Mouse (Mus musculus) midbrain, embryonic 14.5 days (tissue): ENCODE measurements around the gene Ddn. TPM values are rescaled to one million over a fixed set of nuclear protein-coding genes. Genes with fewer than 3 reads are reported as not detected.

Experiments
- ATAC-seq: fragments of 200-750 bp; cut with Nextera tagmentation; 2 replicates; pipeline ENCODE4 v1.8.0; 2017; ENCODE audit warnings: moderate number of reproducible peaks, moderate library complexity; ENCODE audit not compliant: low FRiP score, low TSS enrichment
- DNase-seq: peaks from one replicate; pipeline ENCODE4 v3.0.0-alpha.2; 2015
- H3K27ac ChIP-seq: fragments of 300-500 bp; sonication (generic); replicated peaks from 2 replicates; pipeline ENCODE4 v1.5.1; 2014; ENCODE audit warnings: mild to moderate bottlenecking, low read depth, low read length, moderate library complexity
- H3K27me3 ChIP-seq: fragments of 300-500 bp; sonication (generic); 2 replicates; pipeline ENCODE4 v1.6.1; 2014; ENCODE audit warnings: low read length, control low read depth, mixed read lengths; ENCODE audit not compliant: control insufficient read depth, insufficient read depth
- H3K36me3 ChIP-seq: fragments of 300-500 bp; sonication (generic); 2 replicates; pipeline ENCODE4 v1.6.1; 2014; ENCODE audit warnings: low read length, control low read depth; ENCODE audit not compliant: control insufficient read depth, insufficient read depth
- H3K4me1 ChIP-seq: fragments of 300-500 bp; sonication (generic); 2 replicates; pipeline ENCODE4 v1.6.1; 2014; ENCODE audit warnings: mild to moderate bottlenecking, antibody characterized with exemption, low read length, control low read depth; ENCODE audit not compliant: control insufficient read depth, insufficient read depth
- H3K4me2 ChIP-seq: fragments of 300-500 bp; sonication (generic); 2 replicates; pipeline ENCODE4 v1.6.1; 2014; ENCODE audit warnings: mild to moderate bottlenecking, low read length, moderate library complexity
- H3K4me3 ChIP-seq: fragments of 300-500 bp; sonication (generic); replicated peaks from 2 replicates; pipeline ENCODE4 v1.5.1; 2014; ENCODE audit warnings: low read depth, low read length
- H3K9ac ChIP-seq: fragments of 300-500 bp; sonication (generic); replicated peaks from 2 replicates; pipeline ENCODE4 v1.6.1; 2014; ENCODE audit warnings: mild to moderate bottlenecking, low read length, moderate library complexity
- H3K9me3 ChIP-seq: fragments of 300-500 bp; sonication (generic); 2 replicates; pipeline ENCODE4 v1.6.1; 2016; ENCODE audit warnings: low read length, control low read depth, mixed read lengths; ENCODE audit not compliant: control insufficient read depth
- WGBS: fragments of 180-500 bp; shearing (Covaris S2); extraction: QIAGEN DNeasy Blood & Tissue Kit; methylation state at CpG from one replicate; pipeline ENCODE4 v1.1.7; 2014; 5-methylcytosine and 5-hydroxymethylcytosine counted together
- polyA plus RNA-seq: library from polyadenylated mRNA; unstranded; fragments of >200 nt; fragmentation: Nextera tagmentation; extraction: Ambion mirVana; gene quantifications from 2 replicates; pipeline ENCODE4 v1.2.1, GENCODE M21; 2014

The Ddn gene
- polyA plus RNA-seq: 0.57 and 0.66 TPM in 2 replicates

DNA sequence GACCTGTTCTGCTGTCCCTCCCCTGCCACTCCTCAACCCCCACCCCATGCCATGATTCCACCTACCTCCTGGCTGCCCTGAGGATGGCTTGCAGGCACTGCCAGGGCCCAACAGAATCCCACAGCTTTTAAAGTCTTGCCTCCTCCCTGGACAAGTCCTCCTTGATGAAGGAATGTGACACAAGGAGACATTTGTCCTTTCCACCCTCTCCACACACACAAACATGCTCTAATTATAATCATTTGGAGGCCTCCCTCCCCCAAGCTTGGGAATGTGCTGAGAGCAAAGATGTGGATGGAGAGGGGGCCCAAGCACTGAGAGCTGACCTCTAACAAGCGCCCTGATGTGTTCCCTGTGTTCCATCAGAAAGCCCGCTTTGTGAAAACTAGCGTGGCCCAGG, at the start of gene Ddn:
TSS of gene Ddn (minus strand) at position 101 of the 400 bp plus-strand sequence.
- Histone ChIP-seq H3K27me3 (peaks cover 57% of the 10 kb centered on the region), H3K4me3 (peak within 1 kb of the TSS; percentile 44), H3K9ac (peak within 1 kb of the TSS; percentile 17; the same call in 1 of the 2 replicates), H3K9me3 (no peaks in the 10 kb centered on the region), H3K27ac (no peak within 1 kb of the TSS), H3K4me2 (peak within 1 kb of the TSS; percentile 72), H3K36me3 (peaks cover 21% of the 10 kb centered on the region), H3K4me1 (peaks cover 32% of the 10 kb centered on the region)
- WGBS: 63% methylated on average over 3 of the region's 3 CpGs
- DNase-seq: no peak
- ATAC-seq: no peak

- DNase-seq (no peak), ATAC-seq (no peak)
Measured at GRCm38 (mm10) chr15:98854214-98854613, 44.9 kb upstream of the Ddn start.

GRCm38 (mm10) chr15:98853161-98853937, 44.1 kb upstream of the Ddn start:
- no peak overlapping the region for H3K9ac ChIP-seq
- DNase-seq: no peak
- no peak overlapping the region for H3K4me2 ChIP-seq
- no peak for ATAC-seq
- WGBS: 94% methylated on average over 28 of the region's 28 CpGs
- peaks cover 100% of the 10 kb centered on the region for H3K36me3 ChIP-seq
- no peak overlapping the region for H3K4me3 ChIP-seq
- H3K4me1 ChIP-seq: no peaks in the 10 kb centered on the region
- H3K27ac ChIP-seq: no peak overlapping the region
- H3K27me3 ChIP-seq: no peaks in the 10 kb centered on the region
- H3K9me3 ChIP-seq: no peaks in the 10 kb centered on the region

More at GRCm38 (mm10) chr15:98854214-98854613, 44.9 kb upstream of the Ddn start:
- WGBS: 97% methylated on average over 16 of the region's 16 CpGs
- Histone ChIP-seq H3K4me2 (no peak overlapping the region), H3K4me3 (no peak overlapping the region), H3K27me3 (no peaks in the 10 kb centered on the region), H3K4me1 (no peaks in the 10 kb centered on the region), H3K9me3 (no peaks in the 10 kb centered on the region), H3K36me3 (peaks cover 100% of the 10 kb centered on the region), H3K27ac (no peak overlapping the region), H3K9ac (no peak overlapping the region)

- Histone ChIP-seq H3K9ac (no peak overlapping the region), H3K27ac (no peak overlapping the region), H3K4me1 (no peaks in the 10 kb centered on the region), H3K36me3 (peaks cover 100% of the 10 kb centered on the region), H3K4me2 (no peak overlapping the region), H3K27me3 (no peaks in the 10 kb centered on the region), H3K9me3 (no peaks in the 10 kb centered on the region), H3K4me3 (no peak overlapping the region)
- ATAC-seq (no peak), DNase-seq (no peak)
- WGBS: 91% methylated on average over 9 of the region's 9 CpGs
Measured at GRCm38 (mm10) chr15:98852733-98853132, 43.4 kb upstream of the Ddn start.

GRCm38 (mm10) chr15:98852071-98852470, 42.8 kb upstream of the Ddn start:
- ATAC-seq (no peak), DNase-seq (no peak)
- H3K4me2 ChIP-seq: no peak overlapping the region
- peaks cover 100% of the 10 kb centered on the region for H3K36me3 ChIP-seq
- H3K27ac ChIP-seq: no peak overlapping the region
- no peak overlapping the region for H3K9ac ChIP-seq
- 95% methylated on average over 9 of the region's 9 CpGs for WGBS
- H3K27me3 ChIP-seq: no peaks in the 10 kb centered on the region
- no peaks in the 10 kb centered on the region for H3K9me3 ChIP-seq
- H3K4me1 ChIP-seq: no peaks in the 10 kb centered on the region
- no peak overlapping the region for H3K4me3 ChIP-seq

GRCm38 (mm10) chr15:98851229-98851818, 42.0 kb upstream of the Ddn start:
- Histone ChIP-seq H3K4me2 (no peak overlapping the region), H3K9me3 (no peaks in the 10 kb centered on the region), H3K4me3 (no peak overlapping the region), H3K4me1 (no peaks in the 10 kb centered on the region), H3K27ac (no peak overlapping the region), H3K9ac (no peak overlapping the region), H3K36me3 (peaks cover 100% of the 10 kb centered on the region), H3K27me3 (no peaks in the 10 kb centered on the region)
- 94% methylated on average over 21 of the region's 21 CpGs for WGBS
- ATAC-seq: no peak
- DNase-seq: no peak

GRCm38 (mm10) chr15:98850668-98851067, 41.4 kb upstream of the Ddn start:
- no peaks in the 10 kb centered on the region for H3K4me1 ChIP-seq
- WGBS: 94% methylated on average over 14 of the region's 14 CpGs
- ATAC-seq: no peak
- no peak overlapping the region for H3K4me2 ChIP-seq
- H3K9ac ChIP-seq: no peak overlapping the region
- no peaks in the 10 kb centered on the region for H3K27me3 ChIP-seq
- H3K4me3 ChIP-seq: no peak overlapping the region
- peaks cover 100% of the 10 kb centered on the region for H3K36me3 ChIP-seq
- no peak for DNase-seq
- H3K9me3 ChIP-seq: no peaks in the 10 kb centered on the region
- H3K27ac ChIP-seq: no peak overlapping the region

DNA sequence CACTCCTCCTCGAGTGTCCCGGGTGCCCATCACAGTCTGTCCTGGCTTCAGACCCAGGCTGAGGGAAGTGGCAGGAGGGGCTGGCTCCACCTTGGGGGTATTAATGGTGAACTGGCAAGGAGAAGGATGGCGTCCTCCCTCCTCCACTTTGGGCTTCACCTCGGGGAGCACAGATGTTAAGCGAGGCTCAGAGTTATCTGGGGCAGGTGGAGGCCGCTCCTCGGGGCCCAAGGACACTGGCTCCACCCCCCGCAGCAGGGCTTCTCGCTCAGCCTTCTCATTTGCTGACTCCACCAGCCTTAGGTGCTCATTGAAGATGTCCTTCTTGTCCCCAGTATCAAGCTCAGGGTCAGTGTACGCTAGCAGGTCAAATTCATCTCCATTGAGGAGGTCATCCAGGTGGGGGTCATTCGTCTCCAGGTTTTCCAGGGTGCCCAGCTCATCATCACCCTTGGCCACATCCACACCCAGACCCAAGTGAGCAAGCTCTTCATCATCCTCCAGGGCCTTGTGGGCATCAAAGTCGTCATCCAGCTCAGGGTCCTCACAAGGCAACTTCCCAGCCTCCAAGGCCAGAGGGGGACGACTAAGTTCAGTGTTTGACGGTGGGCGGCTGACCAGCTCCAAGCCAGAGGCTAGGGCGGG, 40.8 kb upstream of the Ddn start:
- no peaks in the 10 kb centered on the region for H3K9me3 ChIP-seq
- H3K4me3 ChIP-seq: no peak overlapping the region
- 89% methylated on average over 16 of the region's 16 CpGs for WGBS
- peaks cover 100% of the 10 kb centered on the region for H3K36me3 ChIP-seq
- no peaks in the 10 kb centered on the region for H3K4me1 ChIP-seq
- no peak overlapping the region for H3K9ac ChIP-seq
- no peak overlapping the region for H3K4me2 ChIP-seq
- ATAC-seq (no peak), DNase-seq (no peak)
- no peaks in the 10 kb centered on the region for H3K27me3 ChIP-seq
- H3K27ac ChIP-seq: no peak overlapping the region
